Mouse (Mus musculus) T-helper 17 cell (primary cell): ENCODE data around the gene Oard1.

ENCODE experiments used
- in situ Hi-C, 2 experiments: fragments of 300-600 bp; cut with MboI, MseI; formaldehyde crosslinking; loops; 1 replicate in 1 of 2; 2 replicates in 1 of 2; pipeline ENCODE4 v1.15.1; 2025; ENCODE audit warnings: high pct_unique_total_duplicates in 2 of 2

Gene Oard1

DNA sequence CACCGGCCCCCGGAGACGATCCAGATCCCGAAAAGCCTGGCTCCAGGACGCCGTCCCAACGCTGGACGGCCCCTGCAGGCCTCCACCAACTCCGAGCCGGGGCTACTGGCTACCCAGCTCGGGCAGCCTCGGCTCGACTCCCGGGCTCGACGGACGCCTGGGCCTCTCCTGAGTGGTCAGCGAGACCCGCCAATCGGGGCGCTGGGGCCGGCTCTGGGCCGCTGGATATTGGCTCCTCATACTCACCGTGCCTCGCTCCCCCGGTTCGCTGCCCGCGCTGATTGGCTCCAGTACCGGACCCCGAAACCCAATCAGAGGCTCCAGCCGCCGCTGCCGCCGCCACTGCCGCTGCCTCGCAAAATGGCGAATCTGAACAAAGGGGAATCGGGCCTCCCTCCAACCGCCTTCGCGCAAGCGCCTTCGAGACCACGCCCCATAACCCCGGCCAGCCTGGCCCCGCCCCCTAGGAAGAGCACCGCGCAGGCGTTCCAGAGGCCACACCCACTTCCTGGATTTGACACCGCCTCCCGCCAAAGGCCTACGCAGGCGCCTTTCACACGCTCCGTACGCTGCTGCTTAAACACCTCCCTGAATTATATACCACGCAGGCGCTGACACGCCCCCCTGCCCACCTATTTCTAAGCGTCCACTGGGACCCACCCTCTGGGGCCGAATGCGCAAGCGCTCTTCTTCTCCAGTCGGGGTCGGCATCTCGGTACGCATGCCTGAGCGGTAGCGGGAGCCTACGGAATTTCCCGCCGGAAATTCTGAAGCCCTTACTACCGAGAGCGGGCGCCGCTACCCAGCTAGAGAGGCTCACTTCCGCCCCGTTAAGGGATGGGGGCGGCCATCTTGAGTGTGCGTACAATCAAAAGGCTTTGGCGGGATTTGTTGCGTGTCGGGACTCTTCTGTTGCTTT is at the start of gene Oard1, which contains the start of gene Nfya:
TSS of gene Oard1 (plus strand) at position 635 of the 919 bp plus-strand sequence.
TSS of gene Nfya (minus strand) at position 527 of the 919 bp plus-strand sequence.
- in situ Hi-C loops = loop anchor here (5.0 to 10.0 kb wide), 2 partner anchors 107 to 885 kb away; no protein-coding TSS in a partner anchor

DNA sequence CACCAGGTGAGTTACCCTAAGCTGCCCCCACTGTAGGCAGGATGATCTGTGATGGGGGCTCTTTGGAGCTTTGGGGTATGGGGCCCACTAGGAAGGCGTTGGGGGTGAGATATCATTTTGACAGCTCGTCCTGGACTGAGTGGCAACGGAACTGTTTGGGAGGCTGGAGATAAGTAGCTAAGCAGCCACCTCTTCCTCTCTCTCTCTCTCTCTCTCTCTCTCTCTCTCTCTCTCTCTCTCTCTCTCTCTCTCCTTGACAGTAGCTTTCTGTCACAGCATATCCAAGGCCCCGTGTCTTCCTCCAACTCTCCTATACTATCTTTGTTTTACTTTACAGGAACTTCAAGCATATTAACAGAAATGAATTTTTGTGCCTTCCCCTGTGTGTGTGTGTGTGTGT is 49.4 kb upstream of the Oard1 start:
- in situ Hi-C loops = loop anchor here (10.0 to 25.0 kb wide), 2 partner anchors 226 to 1527 kb away; no protein-coding TSS in a partner anchor

GRCm38 (mm10) chr17:48362346-48362745 is 47.5 kb upstream of the Oard1 start:
- in situ Hi-C loops = loop anchor here (10.0 to 25.0 kb wide), 2 partner anchors 228 to 1525 kb away; no protein-coding TSS in a partner anchor

GRCm38 (mm10) chr17:48362966-48363365 is 46.8 kb upstream of the Oard1 start:
- in situ Hi-C loops = loop anchor here (10.0 to 25.0 kb wide), 2 partner anchors 228 to 1524 kb away; no protein-coding TSS in a partner anchor

GRCm38 (mm10) chr17:48363421-48363965 is 46.3 kb upstream of the Oard1 start:
- in situ Hi-C loops = loop anchor here (10.0 to 25.0 kb wide), 2 partner anchors 229 to 1524 kb away; no protein-coding TSS in a partner anchor

DNA sequence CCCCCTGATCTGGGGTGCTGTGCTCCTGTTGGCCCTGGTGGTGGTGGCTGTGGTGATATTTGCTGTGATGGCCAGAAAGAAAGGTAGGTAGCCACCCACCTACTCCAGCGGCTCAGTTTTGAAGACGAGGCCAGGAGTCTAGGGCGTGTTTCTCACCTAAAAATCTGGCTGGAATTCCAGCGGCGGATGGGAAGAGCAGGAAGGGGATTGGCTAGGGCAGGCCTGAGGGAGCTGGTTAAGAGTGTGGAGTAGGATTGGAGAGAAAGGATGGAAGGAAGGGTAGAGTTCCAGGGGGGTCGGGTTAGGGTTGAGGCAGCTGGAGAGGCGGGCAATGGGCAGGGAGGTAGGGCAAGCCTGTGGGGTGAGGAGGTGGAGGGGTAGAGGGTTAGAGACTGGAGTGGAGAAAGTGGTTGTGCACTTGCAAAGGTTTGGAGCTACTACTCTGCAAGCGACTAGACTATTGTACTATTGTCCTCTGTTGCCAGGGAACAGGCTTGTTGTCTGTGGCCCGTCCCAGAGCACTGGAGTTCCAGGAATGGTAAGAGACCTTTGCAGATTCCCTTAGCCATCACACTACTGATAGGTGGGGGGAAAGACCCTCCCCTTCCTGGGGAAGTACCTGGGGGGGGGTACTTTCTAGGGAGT is 44.2 kb upstream of the Oard1 start:
- in situ Hi-C loops = loop anchor here (10.0 to 25.0 kb wide), 2 partner anchors 231 to 1522 kb away; no protein-coding TSS in a partner anchor

- in situ Hi-C loops = loop anchor here (10.0 to 25.0 kb wide), 2 partner anchors 232 to 1520 kb away; no protein-coding TSS in a partner anchor
Measured at GRCm38 (mm10) chr17:48366806-48367205, 43.0 kb upstream of the Oard1 start.

DNA sequence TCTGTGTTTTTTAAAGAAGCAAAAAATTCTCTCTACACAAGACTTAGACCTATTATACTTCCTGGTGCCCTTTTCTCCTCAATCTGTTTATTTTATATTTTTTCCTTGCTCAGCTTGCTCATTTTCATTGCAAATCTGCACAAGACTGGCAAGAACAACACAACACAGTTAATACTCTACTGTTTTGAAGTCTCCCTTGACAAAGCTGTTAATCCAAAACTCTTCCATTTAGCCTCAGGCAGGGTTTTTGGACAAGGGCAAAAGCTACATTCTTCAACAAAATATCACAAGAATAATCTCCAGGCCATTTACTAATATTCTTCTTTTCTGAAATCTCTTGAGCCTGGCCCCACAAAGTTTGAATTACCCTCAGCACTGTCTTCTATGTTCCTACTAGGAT is 38.2 kb upstream of the Oard1 start:
- in situ Hi-C loops = loop anchor here in 1 of 2 experiments (25.0 kb wide), 1 partner anchor 1516 kb away; no protein-coding TSS in a partner anchor

- in situ Hi-C loops = loop anchor here in 1 of 2 experiments (25.0 kb wide), 1 partner anchor 1514 kb away; no protein-coding TSS in a partner anchor
Measured at GRCm38 (mm10) chr17:48372987-48373386, 36.8 kb upstream of the Oard1 start.

- in situ Hi-C loops = no loop called here
Measured at GRCm38 (mm10) chr17:48376102-48376501, 33.7 kb upstream of the Oard1 start.

DNA sequence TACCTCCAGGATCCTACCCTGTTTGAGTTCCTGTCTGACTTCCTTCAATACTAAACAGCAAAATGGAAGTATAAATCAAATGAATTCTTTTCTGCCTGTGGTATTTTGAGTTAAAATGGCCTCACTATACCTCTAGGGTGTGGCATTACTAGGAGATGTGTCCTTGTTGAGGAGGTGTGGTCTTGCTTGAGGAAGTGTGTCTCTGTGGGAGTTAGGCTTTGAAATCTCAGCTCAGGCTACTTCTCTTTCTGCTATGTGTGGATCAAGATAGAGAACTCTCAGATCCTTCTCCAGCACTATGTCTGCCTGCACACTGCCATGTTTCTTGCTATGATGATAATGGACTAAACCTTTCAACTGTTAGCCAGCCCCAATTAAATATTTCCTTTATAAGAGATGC is 30.8 kb upstream of the Oard1 start:
- in situ Hi-C loops = no loop called here

GRCm38 (mm10) chr17:48385786-48386461 is 23.9 kb upstream of the Oard1 start:
- in situ Hi-C loops = no loop called here

DNA sequence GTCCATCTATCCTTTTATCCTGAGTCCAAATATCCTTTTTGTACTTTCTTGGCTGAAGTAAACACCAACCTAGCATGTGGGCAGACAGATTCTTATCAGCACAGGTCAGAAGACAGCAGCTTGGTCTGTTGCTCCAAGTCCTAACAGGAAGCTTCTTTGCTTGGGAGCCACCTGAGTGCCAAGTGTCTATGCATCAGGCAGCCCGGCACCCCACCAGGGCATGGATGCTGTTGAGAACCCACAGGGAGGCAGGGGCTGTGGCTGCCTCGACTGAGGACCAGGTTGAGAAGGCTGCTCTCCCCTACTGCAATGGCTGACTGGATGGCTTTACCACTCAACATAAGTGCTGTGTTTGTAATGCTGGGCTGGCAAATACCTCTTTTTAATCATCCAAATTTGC is 21.1 kb upstream of the Oard1 start:
- in situ Hi-C loops = no loop called here

DNA sequence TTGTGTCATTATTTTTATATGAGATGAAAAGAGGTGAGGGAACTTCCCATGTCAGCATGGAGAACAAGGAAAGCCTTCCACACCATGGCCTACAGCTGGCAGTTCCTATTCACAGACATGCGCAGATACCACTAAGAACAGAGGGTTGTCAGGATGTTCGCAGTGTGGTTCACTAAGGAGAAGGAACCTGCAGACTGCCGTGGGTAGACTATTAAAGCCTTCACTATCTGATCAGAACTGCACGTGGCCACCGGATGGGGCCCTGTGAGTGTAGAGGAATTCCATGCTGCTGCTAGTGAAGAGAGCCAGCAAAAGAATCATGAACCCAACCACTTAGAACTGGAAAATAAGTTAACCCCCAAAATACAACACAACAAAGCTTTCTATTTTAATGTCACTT is 20.4 kb upstream of the Oard1 start:
- in situ Hi-C loops = no loop called here

DNA sequence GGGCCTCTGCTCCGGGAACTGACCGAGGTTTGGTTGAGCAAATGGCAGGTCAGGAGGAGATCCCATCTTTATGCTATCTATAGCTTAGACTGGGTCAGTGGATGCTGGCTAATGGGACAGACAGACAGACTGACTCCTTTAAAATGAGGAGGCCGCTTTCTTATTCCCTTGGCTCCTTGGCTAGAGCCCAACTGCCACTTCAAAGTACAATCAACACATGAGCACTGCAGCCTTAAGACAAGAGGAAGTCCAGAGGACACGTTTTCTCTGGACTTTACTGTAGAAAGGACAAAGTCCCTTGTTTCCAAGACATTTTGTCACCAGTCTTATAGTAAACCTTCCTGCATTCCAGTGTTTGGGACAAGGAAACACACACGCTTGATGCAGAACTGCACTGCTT is 18.4 kb upstream of the Oard1 start:
- in situ Hi-C loops = no loop called here

- in situ Hi-C loops = no loop called here
Measured at GRCm38 (mm10) chr17:48392616-48393015, 17.2 kb upstream of the Oard1 start.

DNA sequence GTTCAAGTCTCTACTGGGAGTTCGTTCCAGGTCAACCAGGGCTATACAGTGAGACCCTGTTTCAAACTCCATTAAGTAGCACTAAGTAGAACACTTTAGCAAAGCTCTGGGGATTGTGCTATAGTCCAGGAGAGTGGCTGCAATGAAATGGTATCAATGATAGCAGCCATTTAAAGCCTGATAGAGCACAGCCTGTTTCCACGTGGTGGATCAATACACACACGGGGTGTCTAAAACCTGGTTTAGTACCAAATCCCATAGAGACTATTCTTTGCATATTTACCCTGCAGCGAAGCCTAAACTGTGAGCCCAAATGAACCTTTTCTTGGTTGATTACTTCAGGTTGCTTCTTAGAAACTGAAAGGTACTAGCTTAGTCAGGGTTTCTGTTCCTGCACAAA is 8.1 kb upstream of the Oard1 start:
- in situ Hi-C loops = loop anchor here in 1 of 2 experiments (10.0 kb wide), 1 partner anchor 877 kb away; no protein-coding TSS in a partner anchor

DNA sequence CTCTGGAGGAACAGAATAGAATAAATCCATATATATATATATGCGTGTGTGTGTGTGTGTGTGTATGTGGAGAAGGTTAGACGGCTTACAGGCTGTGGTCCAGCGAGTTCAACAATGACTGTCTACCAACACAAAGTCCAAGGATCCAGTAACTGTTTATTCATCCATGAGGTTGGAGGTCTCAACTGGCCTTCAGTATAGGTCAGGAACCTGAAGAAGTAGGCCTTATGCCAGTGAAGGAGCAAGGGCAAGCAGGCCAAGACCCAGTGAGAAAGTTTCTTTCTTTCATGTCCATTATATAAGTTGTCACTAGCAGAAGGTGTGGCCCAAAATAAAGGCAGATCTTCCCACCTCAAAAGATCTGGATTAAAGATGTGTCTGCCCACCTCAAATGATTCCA is 7.1 kb upstream of the Oard1 start:
- in situ Hi-C loops = loop anchor here in 1 of 2 experiments (10.0 kb wide), 1 partner anchor 878 kb away; no protein-coding TSS in a partner anchor

GRCm38 (mm10) chr17:48403848-48404247 is 6.0 kb upstream of the Oard1 start:
- in situ Hi-C loops = loop anchor here in 1 of 2 experiments (10.0 kb wide), 1 partner anchor 879 kb away; no protein-coding TSS in a partner anchor

DNA sequence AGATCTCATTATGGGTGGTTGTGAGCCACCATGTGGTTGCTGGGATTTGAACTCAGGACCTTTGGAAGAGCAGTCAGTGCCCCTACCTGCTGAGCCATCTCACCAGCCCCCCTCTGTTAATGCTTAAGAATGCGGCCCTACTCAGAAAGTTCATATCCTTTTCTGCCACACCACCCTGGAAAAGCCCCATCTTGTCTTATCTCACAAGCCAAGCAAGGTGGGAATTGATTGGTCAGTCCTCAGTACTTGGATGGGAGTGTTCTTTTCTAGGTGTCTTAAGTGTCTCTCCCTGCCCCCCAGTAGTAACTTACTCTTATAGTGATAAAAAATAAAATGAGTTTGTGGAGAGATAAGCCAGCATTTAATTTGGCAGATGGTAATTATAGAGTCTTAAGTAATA is 5.1 kb upstream of the Oard1 start:
- in situ Hi-C loops = loop anchor here (5.0 to 10.0 kb wide), 2 partner anchors 102 to 880 kb away; no protein-coding TSS in a partner anchor
